Mouse (Mus musculus): ENCODE results near the gene Daw1.

Daw1 gene

GRCm38 (mm10) chr1:83181418-83181817 is 21.9 kb downstream of the Daw1 start:
- no peak for DNase-seq (ENCODE audit: extremely low spot score, low read depth, low spot score)

GRCm38 (mm10) chr1:83187154-83187553 is 27.6 kb downstream of the Daw1 start:
- no peak for DNase-seq (ENCODE audit: extremely low spot score, low read depth, low spot score)

DNA sequence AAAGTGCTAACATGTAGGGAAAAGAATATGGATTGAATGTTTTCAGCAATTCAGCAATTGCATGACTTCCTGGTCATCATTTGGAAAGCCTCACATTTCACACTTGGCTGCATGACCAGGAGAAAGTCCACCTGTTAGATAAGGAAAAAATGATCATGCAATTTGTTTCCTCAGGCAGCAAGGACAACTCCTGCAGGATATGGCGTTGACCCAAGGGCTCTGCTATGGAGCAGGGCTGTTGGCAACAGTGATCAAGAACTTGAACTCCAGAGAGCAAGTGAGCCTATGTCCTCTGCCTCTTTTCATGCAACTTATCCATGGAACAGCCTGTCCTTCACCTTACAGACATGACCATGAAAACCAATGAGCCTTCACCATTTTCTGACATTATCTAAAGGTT is 50.4 kb downstream of the Daw1 start:
- no peak for DNase-seq (ENCODE audit: extremely low spot score, low read depth, low spot score)

DNA sequence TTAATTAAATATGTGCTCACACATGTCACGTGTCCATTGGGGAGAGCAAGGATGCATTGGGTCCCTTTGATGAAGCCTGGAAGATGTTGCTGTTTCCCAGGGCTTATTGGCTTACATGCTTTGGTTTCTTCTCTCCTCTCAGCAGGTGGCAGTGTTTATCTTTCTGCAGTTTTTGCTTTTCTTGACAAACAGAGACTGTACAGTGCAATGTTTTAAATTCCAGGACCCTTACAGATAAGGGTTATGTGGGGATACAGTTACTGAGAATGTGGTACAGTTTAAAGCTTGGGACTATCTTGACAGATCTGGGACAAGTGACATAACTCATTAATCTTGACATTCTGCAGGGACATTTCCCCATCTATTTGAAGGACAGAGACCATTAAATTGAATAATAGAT is 58.7 kb downstream of the Daw1 start:
- DNase-seq (ENCODE audit: extremely low spot score, low read depth, low spot score), result no peak

DNA sequence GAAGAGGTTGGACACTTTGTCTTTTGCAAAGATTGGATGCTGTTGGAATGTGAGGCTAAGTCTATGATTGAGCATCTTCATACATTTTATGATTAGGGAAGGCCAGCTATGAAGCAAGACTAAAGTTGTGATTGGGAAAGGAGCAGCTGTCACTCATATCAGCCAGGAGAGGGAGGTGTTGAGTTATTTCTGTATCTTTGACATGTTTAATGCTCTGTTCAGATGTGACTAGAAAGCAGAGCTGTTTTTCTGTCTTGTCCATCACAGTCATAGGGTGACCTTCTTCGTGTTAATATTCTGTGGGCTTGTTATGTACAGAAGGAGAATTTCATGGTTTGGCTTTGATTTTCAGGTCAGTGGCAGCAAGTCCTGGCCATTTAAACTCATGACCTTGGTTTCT is 63.5 kb downstream of the Daw1 start:
- no peak for DNase-seq (ENCODE audit: extremely low spot score, low read depth, low spot score)

GRCm38 (mm10) chr1:83224423-83224960 is 64.9 kb downstream of the Daw1 start:
- DNase-seq (ENCODE audit: extremely low spot score, low read depth, low spot score), result no peak

GRCm38 (mm10) chr1:83227946-83228345 is 68.4 kb downstream of the Daw1 start:
- no peak for DNase-seq (ENCODE audit: extremely low spot score, low read depth, low spot score)

DNA sequence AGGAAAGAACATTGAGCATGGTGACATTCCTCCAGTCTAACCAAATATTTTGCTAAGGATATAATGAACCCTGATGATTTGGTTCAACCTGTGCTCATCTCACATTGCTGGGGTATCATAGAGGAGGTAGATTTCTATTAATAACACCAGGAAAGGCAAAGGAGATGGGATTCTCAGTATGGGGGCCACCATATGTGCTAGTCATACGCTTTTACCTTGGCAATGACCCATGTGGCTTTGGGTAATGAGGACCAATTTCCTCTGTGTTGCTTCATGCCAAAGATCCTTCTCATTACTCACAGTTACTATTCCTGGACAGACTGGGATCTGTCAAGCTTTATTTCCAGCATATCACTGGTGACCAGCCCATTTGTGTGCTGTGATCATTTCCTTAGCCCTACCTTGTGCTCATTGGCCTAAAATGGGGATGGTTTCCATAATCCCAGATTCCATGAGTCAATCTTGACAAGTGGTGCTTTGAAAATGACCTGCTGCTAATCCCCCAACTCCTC is 88.7 kb downstream of the Daw1 start:
- DNase-seq (ENCODE audit: extremely low spot score, low read depth, low spot score), result no peak

- no peak for DNase-seq (ENCODE audit: extremely low spot score, low read depth, low spot score)
These were observed 92.2 kb downstream of the Daw1 start for GRCm38 (mm10) chr1:83251746-83252145.
